Mouse (Mus musculus) adrenal gland, adult 2 months (tissue): ENCODE results near the gene Brms1. TPM values are rescaled to one million over a fixed set of nuclear protein-coding genes. Genes with fewer than 3 reads are reported as not detected.
"Not testable (repeated sequence)": the region's sequence is repeated elsewhere in the genome, so short reads cannot be mapped to it uniquely, and the experiment has no call there.

Experiments
- DNase-seq: peaks from one replicate; pipeline ENCODE4 v3.0.0; 2021
- polyA plus RNA-seq: library from polyadenylated mRNA; depleted of rRNA; stranded (reverse); fragments of >200 nt; gene quantifications from 2 replicates; pipeline ENCODE4 v1.2.3, GENCODE M21; 2012
- total RNA-seq, 2 experiments: library from RNA; stranded (reverse); gene quantifications; 2 replicates each; pipeline ENCODE4 v1.2.3; 2021

The Brms1 gene
- total and polyA plus RNA-seq, 3 experiments, result 28.5 to 36.2 (median 28.8) TPM

- DNase-seq, result no peak
These were observed 21.3 kb downstream of the Brms1 start for GRCm38 (mm10) chr19:5062446-5062845.

- DNase-seq, result no peak
These were observed 23.9 kb downstream of the Brms1 start for GRCm38 (mm10) chr19:5065104-5065503.

GRCm38 (mm10) chr19:5067040-5067799 lies 26.1 kb downstream of the Brms1 start:
- no peak for DNase-seq

GRCm38 (mm10) chr19:5067867-5068569 lies 26.9 kb downstream of the Brms1 start, which contains the start of gene Cd248:
Gene Cd248, plus strand, starts transcription at chr19:5068078.
- DNase-seq, result peak; percentile 71

GRCm38 (mm10) chr19:5068570-5069234 lies 27.5 kb downstream of the Brms1 start:
- no peak for DNase-seq

- no peak for DNase-seq
These were observed 28.3 kb downstream of the Brms1 start for GRCm38 (mm10) chr19:5069486-5069885.

GRCm38 (mm10) chr19:5069978-5070377 lies 28.8 kb downstream of the Brms1 start:
- no peak for DNase-seq

GRCm38 (mm10) chr19:5071077-5071476 lies 29.9 kb downstream of the Brms1 start:
- no peak for DNase-seq

GRCm38 (mm10) chr19:5071545-5072369 lies 30.6 kb downstream of the Brms1 start:
- DNase-seq, result peak; percentile 86

GRCm38 (mm10) chr19:5072389-5073019 lies 31.4 kb downstream of the Brms1 start:
- DNase-seq, result peak; percentile 38

GRCm38 (mm10) chr19:5073028-5073427 lies 31.9 kb downstream of the Brms1 start:
- peak; percentile 45 for DNase-seq

GRCm38 (mm10) chr19:5073518-5073917 lies 32.4 kb downstream of the Brms1 start:
- no peak for DNase-seq

- no peak for DNase-seq
These were observed 38.1 kb downstream of the Brms1 start for GRCm38 (mm10) chr19:5079279-5079678.

- no peak for DNase-seq
These were observed 40.9 kb downstream of the Brms1 start for GRCm38 (mm10) chr19:5082005-5082404.

- DNase-seq, result no peak
These were observed 41.4 kb downstream of the Brms1 start for GRCm38 (mm10) chr19:5082596-5082995.

- no peak for DNase-seq
These were observed 43.0 kb downstream of the Brms1 start for GRCm38 (mm10) chr19:5083961-5084833.

GRCm38 (mm10) chr19:5084834-5085144 lies 43.6 kb downstream of the Brms1 start:
- no peak for DNase-seq

- DNase-seq, result peak; percentile 83
These were observed 44.1 kb downstream of the Brms1 start, which contains the start of gene Tmem151a for GRCm38 (mm10) chr19:5085145-5085863. Gene Tmem151a, minus strand, starts transcription at chr19:5085531.

- DNase-seq, result not testable (repeated sequence)
These were observed 45.4 kb downstream of the Brms1 start for GRCm38 (mm10) chr19:5086533-5086932.
